Mouse (Mus musculus): ENCODE data around the gene Samd9l. TPM values are rescaled to one million over a fixed set of nuclear protein-coding genes. Genes with fewer than 3 reads are reported as not detected.

The Samd9l gene
- total and polyA plus RNA-seq, 3 experiments: 0.04 to 8.9 (median 8.4) TPM

DNA sequence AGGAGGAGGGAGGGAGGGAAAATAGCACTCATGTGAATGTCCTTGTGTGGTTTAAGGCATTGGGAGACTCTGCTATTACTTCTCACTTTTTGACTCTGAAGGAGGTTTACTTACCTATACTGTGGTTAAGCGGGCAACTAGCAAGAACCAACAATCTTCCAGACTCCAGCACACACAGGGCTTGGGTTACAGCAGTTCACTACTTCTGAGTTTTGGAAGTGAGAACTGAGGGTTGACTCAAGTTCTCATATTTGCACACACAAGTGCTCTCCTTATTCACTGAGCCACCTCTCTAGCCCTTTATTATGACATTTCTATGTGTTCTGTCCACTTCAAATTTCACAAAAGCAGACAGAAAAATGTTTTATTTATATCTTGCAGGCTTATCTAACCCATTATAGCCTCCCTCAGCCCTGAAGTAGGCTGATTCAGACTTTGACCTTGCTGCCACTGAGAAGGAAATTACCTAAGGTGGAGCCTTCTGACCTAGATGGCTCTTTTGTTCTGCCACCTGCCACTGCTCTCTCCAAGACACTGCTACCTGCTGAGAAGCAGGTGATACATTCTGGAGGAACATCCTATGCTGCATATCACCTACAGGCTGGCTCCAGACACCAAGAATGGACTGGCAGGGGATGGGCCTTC, 55.6 kb downstream of the Samd9l start:
- peak; percentile 3 for DNase-seq

DNA sequence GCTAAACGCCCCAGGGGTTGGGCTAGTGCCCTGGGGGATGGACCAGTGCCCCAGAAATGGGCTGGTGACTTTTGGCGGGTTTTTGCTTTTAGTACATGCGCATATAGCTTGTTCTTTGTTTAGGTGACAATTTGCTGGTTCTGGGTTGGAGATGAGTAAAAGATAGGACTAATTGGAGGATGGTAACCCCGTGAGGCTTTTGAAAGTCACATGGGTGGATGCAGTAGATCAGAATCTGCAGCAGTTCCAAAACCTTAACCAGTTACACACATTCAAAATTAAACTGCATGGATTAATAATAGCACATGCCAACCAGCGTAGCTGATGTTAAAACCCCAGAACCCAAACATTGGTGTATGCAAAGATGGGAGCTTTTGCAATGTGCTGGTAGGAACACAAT, 57.9 kb downstream of the Samd9l start:
- no peak for DNase-seq

DNA sequence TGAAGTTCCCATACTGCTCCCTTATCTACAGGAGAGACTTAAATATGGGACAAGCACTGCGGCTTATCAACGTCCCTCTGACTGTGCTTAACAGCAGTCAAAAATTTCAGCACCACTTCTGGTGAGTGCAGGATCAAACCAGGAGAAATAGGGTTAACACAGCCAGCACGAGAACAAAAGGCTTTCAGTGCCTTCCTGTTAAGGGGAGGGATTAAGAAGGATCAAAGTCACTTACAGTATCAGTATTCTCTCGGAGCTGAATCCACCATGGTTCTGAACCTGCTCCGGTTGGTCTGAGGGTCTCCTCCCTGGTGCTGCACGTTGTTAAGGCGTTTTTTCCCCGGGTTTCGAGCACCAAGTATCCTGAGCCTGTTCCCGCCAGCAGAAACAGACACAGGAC, 58.4 kb downstream of the Samd9l start:
- DNase-seq: peak; percentile 8

DNA sequence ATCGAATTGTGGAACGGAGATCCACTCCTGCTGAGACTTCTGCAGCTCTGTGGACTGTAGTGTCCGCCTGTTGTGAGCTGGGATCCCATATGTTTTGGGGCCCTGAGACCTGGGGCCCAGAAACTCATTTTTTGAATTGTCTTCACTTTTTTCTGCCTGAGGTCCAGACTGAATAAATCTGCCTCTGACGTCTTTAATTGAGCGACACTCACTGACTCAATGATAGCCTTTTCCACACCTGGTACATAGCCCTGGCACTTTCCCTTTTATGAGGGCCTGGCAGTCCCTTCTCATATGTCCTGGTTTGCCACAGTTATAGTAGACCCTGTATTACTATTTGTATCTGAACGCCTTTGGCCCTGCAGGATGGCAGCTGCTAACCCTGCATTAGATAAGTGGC, 60.2 kb downstream of the Samd9l start:
- peak; percentile 7 for DNase-seq

Other genes with a start within 250 kb of the Samd9l start
- under 1 TPM; 0.31 to 0.55 TPM for gene Hepacam2, start 98.7 kb upstream of the Samd9l start, total RNA-seq (2021)
- 0.27 and 0.32 TPM in 2 replicates for gene Hepacam2, start 98.7 kb upstream of the Samd9l start, polyA plus RNA-seq (2012; rRNA removed)
- gene Vps50, start 98.8 kb upstream of the Samd9l start, total RNA-seq (2021): 10 to 100 TPM; 17.7 to 24.2 TPM
- gene Vps50, start 98.8 kb upstream of the Samd9l start, polyA plus RNA-seq (2012; rRNA removed): 0.66 and 0.98 TPM in 2 replicates